Mouse (Mus musculus) forebrain, postnatal 0 days (tissue): Measurements from ENCODE around the gene Gdf2. TPM values are rescaled to one million over a fixed set of nuclear protein-coding genes. Genes with fewer than 3 reads are reported as not detected.
A peak's percentile ranks its signal among the peaks of the same experiment; 100 is the strongest.

Experiments
- ATAC-seq: fragments of 200-750 bp; cut with Nextera tagmentation; 2 replicates; pipeline ENCODE4 v1.8.0; 2017; ENCODE audit warnings: mild to moderate bottlenecking, moderate library complexity
- DNase-seq: peaks from one replicate; pipeline ENCODE4 v3.0.0-alpha.2; 2015
- H3K27ac ChIP-seq: fragments of 300-500 bp; sonication (generic); 2 replicates; pipeline ENCODE4 v1.5.1; 2014; ENCODE audit warnings: low read depth, mild to moderate bottlenecking, antibody characterized with exemption, low read length, moderate library complexity, mixed read lengths
- H3K27me3 ChIP-seq: fragments of 300-500 bp; sonication (generic); 2 replicates; pipeline ENCODE4 v1.6.1; 2014; ENCODE audit warnings: mild to moderate bottlenecking, low read length, mixed read lengths; ENCODE audit not compliant: insufficient read depth
- H3K36me3 ChIP-seq: fragments of 300-500 bp; sonication (generic); 2 replicates; pipeline ENCODE4 v1.6.1; 2014; ENCODE audit warnings: mild to moderate bottlenecking, moderate library complexity; ENCODE audit not compliant: insufficient read depth
- H3K4me1 ChIP-seq: fragments of 300-500 bp; sonication (generic); 2 replicates; pipeline ENCODE4 v1.6.1; 2014; ENCODE audit warnings: antibody characterized with exemption; ENCODE audit not compliant: insufficient read depth
- H3K4me2 ChIP-seq: fragments of 300-500 bp; sonication (generic); 2 replicates; pipeline ENCODE4 v1.6.1; 2014; ENCODE audit warnings: low read depth, mild to moderate bottlenecking, moderate library complexity
- H3K4me3 ChIP-seq: fragments of 300-500 bp; sonication (generic); 2 replicates; pipeline ENCODE4 v1.5.1; 2014; ENCODE audit warnings: low read depth, low read length, mixed read lengths
- H3K9ac ChIP-seq: fragments of 300-500 bp; sonication (generic); 2 replicates; pipeline ENCODE4 v1.6.1; 2014; ENCODE audit warnings: mild to moderate bottlenecking
- H3K9me3 ChIP-seq: fragments of 300-500 bp; sonication (generic); 2 replicates; pipeline ENCODE4 v1.6.1; 2016; ENCODE audit warnings: low read length
- CTCF ChIP-seq: sonication (generic); IDR thresholded peaks from 2 replicates; pipeline ENCODE4 v1.5.1; 2016; ENCODE audit warnings: antibody characterized with exemption, control low read depth, low read depth
- WGBS: fragments of 180-500 bp; shearing (Covaris S2); extraction: QIAGEN DNeasy Blood & Tissue Kit; methylation state at CpG from one replicate; pipeline ENCODE4 v1.1.7; 2014; 5-methylcytosine and 5-hydroxymethylcytosine counted together
- polyA plus RNA-seq: library from polyadenylated mRNA; unstranded; fragments of >200 nt; fragmentation: Nextera tagmentation; extraction: Ambion mirVana; gene quantifications from 2 replicates; pipeline ENCODE4 v1.2.1, GENCODE M21; 2015
- total RNA-seq: library from RNA; depleted of rRNA; stranded (reverse); fragments of >200 nt; gene quantifications from 2 replicates; pipeline ENCODE4 v1.2.3, GENCODE M21; 2014

Gdf2 gene
- total and polyA plus RNA-seq, 2 experiments from 2014 or later = 0.05 to 0.06 TPM

GRCm38 (mm10) chr14:33956055-33956454 is 15.2 kb downstream of the Gdf2 start:
- no peak overlapping the region for H3K27ac ChIP-seq
- H3K9ac ChIP-seq = no peak overlapping the region
- no peaks in the 10 kb centered on the region for H3K4me1 ChIP-seq
- TF ChIP-seq CTCF = no peak
- DNase-seq = no peak
- H3K4me3 ChIP-seq = no peak overlapping the region
- no peaks in the 10 kb centered on the region for H3K27me3 ChIP-seq
- H3K4me2 ChIP-seq = no peak overlapping the region
- WGBS = 77% methylated on average over 13 of the region's 13 CpGs
- no peaks in the 10 kb centered on the region for H3K36me3 ChIP-seq
- no peak for ATAC-seq
- no peaks in the 10 kb centered on the region for H3K9me3 ChIP-seq

DNA sequence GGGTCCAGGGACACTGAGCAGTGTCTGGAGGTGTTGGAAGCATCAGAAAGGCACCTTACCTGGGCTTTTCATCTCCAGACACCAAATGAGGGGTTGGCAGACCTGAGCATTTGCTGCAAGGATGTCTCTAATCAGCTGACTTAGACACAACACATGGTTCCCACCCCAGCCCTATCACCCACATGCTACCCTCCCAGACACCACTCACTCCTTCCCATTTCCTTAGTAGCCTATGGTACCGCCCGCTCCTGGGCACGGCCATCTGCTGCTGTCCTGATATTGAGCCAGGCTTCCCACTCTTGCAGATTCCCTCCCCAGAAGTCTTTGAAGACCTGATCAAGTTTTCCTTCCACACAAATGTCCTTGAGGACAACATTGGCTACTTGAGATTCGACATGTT is 17.3 kb downstream of the Gdf2 start:
- no peak overlapping the region for H3K27ac ChIP-seq
- H3K9ac ChIP-seq = no peak overlapping the region
- no peaks in the 10 kb centered on the region for H3K36me3 ChIP-seq
- H3K4me3 ChIP-seq = no peak overlapping the region
- H3K27me3 ChIP-seq = no peaks in the 10 kb centered on the region
- TF ChIP-seq CTCF = no peak
- DNase-seq (no peak), ATAC-seq (no peak)
- 91% methylated on average over 4 of the region's 4 CpGs for WGBS
- H3K9me3 ChIP-seq = no peaks in the 10 kb centered on the region
- H3K4me2 ChIP-seq = no peak overlapping the region
- H3K4me1 ChIP-seq = no peaks in the 10 kb centered on the region

- no peak overlapping the region for H3K4me2 ChIP-seq
- H3K9ac ChIP-seq = no peak overlapping the region
- H3K4me1 ChIP-seq = no peaks in the 10 kb centered on the region
- H3K27ac ChIP-seq = no peak overlapping the region
- no peaks in the 10 kb centered on the region for H3K9me3 ChIP-seq
- H3K4me3 ChIP-seq = no peak overlapping the region
- 71% methylated on average over 3 of the region's 3 CpGs for WGBS
- H3K27me3 ChIP-seq = no peaks in the 10 kb centered on the region
- no peak for TF ChIP-seq CTCF
- H3K36me3 ChIP-seq = no peaks in the 10 kb centered on the region
- ATAC-seq (no peak), DNase-seq (no peak)
Measured at GRCm38 (mm10) chr14:33958841-33959240, 18.0 kb downstream of the Gdf2 start.

DNA sequence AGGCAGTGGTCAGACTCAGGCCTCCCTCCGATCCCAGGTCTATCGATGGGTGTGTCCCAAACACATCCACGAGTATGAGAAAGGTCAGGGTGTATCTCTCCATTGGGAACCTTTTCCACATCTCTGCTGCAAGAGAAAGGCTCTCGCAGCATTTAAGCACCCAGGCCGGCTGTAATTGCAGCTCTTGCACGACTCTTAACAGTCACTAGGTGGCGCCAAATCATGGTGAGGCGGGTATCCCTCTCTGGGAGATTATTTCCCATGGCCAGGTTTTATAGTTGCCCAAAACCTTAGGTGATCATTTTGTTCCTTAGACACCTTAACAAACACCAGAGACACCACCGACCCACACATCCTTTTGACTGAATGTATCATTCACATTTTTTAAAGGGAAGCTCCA is 18.5 kb downstream of the Gdf2 start:
- H3K4me3 ChIP-seq = no peak overlapping the region
- no peak overlapping the region for H3K4me2 ChIP-seq
- no peaks in the 10 kb centered on the region for H3K4me1 ChIP-seq
- H3K9me3 ChIP-seq = no peaks in the 10 kb centered on the region
- ATAC-seq (0 out of 2 replicates have a peak, but pooled peaks have one; percentile 34), DNase-seq (peak; percentile 70)
- no peaks in the 10 kb centered on the region for H3K36me3 ChIP-seq
- WGBS = 16% methylated on average over 9 of the region's 9 CpGs
- no peak overlapping the region for H3K27ac ChIP-seq
- H3K9ac ChIP-seq = no peak overlapping the region
- no peaks in the 10 kb centered on the region for H3K27me3 ChIP-seq
- peak; percentile 77 for TF ChIP-seq CTCF

DNA sequence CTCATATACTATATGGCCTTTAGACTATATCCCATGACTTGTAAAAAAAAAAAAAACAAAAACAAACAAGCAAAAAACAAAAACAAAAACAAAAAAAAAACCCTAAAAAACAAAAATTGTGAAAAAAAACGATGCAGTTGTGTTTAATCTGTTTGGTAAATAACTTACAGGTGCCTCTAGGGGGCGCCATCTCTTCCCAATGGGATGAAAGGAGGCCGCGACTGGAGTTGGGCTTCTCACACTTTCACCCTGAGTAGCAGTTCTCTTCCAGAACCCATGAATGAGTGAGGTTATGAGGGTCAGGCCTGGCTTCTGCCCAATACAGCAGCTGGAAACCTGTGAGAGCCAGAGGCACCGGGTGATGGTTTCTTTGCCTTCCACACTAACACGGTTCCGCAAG is 24.8 kb downstream of the Gdf2 start:
- no peak for DNase-seq
- H3K9me3 ChIP-seq = no peaks in the 10 kb centered on the region
- no peak for ATAC-seq
- H3K4me3 ChIP-seq = no peak overlapping the region
- WGBS = 69% methylated on average over 7 of the region's 7 CpGs
- H3K4me2 ChIP-seq = no peak overlapping the region
- no peaks in the 10 kb centered on the region for H3K36me3 ChIP-seq
- no peaks in the 10 kb centered on the region for H3K4me1 ChIP-seq
- no peak for TF ChIP-seq CTCF
- H3K27ac ChIP-seq = no peak overlapping the region
- H3K27me3 ChIP-seq = no peaks in the 10 kb centered on the region
- H3K9ac ChIP-seq = no peak overlapping the region

DNA sequence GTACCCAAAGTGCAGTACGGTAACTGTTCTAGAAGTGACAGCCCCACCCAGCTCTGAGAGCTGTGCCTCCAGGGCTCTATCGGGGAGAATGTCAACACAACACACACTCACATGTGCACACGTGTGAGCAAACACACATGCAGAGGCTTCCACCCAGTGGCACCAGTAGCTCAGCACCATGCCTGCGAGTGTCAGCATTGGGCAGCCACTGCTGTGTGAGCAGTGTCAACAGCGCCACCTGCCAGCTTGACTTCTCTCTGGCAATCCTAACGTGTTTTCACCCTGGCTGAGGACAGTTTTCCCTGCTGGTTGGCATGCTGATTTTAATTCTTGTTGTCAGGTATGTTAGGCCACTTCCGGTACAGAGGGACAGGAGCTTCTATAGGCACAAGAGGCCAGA is 31.8 kb downstream of the Gdf2 start:
- Histone ChIP-seq H3K9me3 (no peaks in the 10 kb centered on the region), H3K4me1 (no peaks in the 10 kb centered on the region), H3K36me3 (no peaks in the 10 kb centered on the region), H3K4me2 (no peak overlapping the region), H3K27ac (no peak overlapping the region), H3K27me3 (no peaks in the 10 kb centered on the region), H3K9ac (no peak overlapping the region), H3K4me3 (no peak overlapping the region)
- peak; percentile 61 for TF ChIP-seq CTCF
- 48% methylated on average over 7 of the region's 7 CpGs for WGBS
- ATAC-seq = peak; percentile 42; the same call in 1 of the 2 replicates
- peak; percentile 19 for DNase-seq

DNA sequence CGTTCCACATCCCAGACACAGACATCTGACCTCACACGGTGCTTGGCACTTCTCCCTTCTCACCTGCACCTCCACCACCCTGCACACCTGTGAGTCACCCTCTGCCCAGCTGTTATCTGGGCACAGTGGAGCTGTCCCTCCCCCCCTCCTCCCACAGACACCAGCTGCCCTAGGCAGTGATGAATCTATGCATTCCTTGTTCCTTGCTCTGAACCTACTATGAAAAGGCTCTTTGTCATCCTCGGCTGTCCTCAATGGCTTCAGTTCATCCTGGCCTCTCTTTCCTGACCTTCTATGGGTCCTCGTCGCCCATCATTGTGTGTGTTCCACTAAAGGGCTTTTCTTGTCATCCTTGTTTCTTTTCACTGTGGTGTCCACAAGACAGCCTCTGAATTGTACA is 33.9 kb downstream of the Gdf2 start:
- DNase-seq = no peak
- Histone ChIP-seq H3K9me3 (no peaks in the 10 kb centered on the region), H3K4me2 (no peak overlapping the region), H3K9ac (no peak overlapping the region), H3K27ac (no peak overlapping the region), H3K4me3 (no peak overlapping the region), H3K27me3 (no peaks in the 10 kb centered on the region), H3K36me3 (no peaks in the 10 kb centered on the region), H3K4me1 (no peaks in the 10 kb centered on the region)
- 56% methylated on average over 5 of the region's 5 CpGs for WGBS
- no peak for TF ChIP-seq CTCF
- peak; percentile 50 for ATAC-seq

- no peak overlapping the region; the same call in none of the 2 replicates for H3K4me3 ChIP-seq
Measured at GRCm38 (mm10) chr14:33977748-33978147, 36.9 kb downstream of the Gdf2 start.

More at GRCm38 (mm10) chr14:33977748-33978147, 36.9 kb downstream of the Gdf2 start:
- ATAC-seq (no peak), DNase-seq (no peak)
- no peak for TF ChIP-seq CTCF
- Histone ChIP-seq H3K4me2 (peak overlapping the region; percentile 78; the same call in 1 of the 2 replicates), H3K9me3 (no peaks in the 10 kb centered on the region), H3K36me3 (no peaks in the 10 kb centered on the region), H3K27ac (no peak overlapping the region), H3K27me3 (no peaks in the 10 kb centered on the region), H3K9ac (no peak overlapping the region), H3K4me1 (no peaks in the 10 kb centered on the region)
- 39% methylated on average over 7 of the region's 7 CpGs for WGBS
